Mouse (Mus musculus) bone marrow, adult 2 months (tissue): ENCODE data around the gene Sox6.

Experiments used
- CTCF ChIP-seq: fragments of 200-500 bp; IDR thresholded peaks from 2 replicates; pipeline ENCODE4 v1.5.1; 2011; ENCODE audit warnings: low read length, control low read depth; ENCODE audit not compliant: control insufficient read depth, insufficient read depth
- POLR2A ChIP-seq: fragments of 200-500 bp; IDR thresholded peaks from 2 replicates; pipeline ENCODE4 v1.6.1; 2011; ENCODE audit warnings: low read depth, mild to moderate bottlenecking, control low read depth, low read length, borderline replicate concordance; ENCODE audit not compliant: control insufficient read depth

GRCm38 (mm10) chr7:115840613-115841012 is 198.0 kb downstream of the Sox6 start:
- TF ChIP-seq POLR2A (no peak), CTCF (no peak)
